Mouse (Mus musculus) forebrain, postnatal 0 days (tissue): Measurements from ENCODE around the gene Pld3. TPM values are rescaled to one million over a fixed set of nuclear protein-coding genes. Genes with fewer than 3 reads are reported as not detected.

Experiments used
- ATAC-seq: fragments of 200-750 bp; cut with Nextera tagmentation; 2 replicates; pipeline ENCODE4 v1.8.0; 2017; ENCODE audit warnings: mild to moderate bottlenecking, moderate library complexity
- DNase-seq: peaks from one replicate; pipeline ENCODE4 v3.0.0-alpha.2; 2015
- H3K27ac ChIP-seq: fragments of 300-500 bp; sonication (generic); 2 replicates; pipeline ENCODE4 v1.5.1; 2014; ENCODE audit warnings: low read depth, mild to moderate bottlenecking, antibody characterized with exemption, low read length, moderate library complexity, mixed read lengths
- H3K27me3 ChIP-seq: fragments of 300-500 bp; sonication (generic); 2 replicates; pipeline ENCODE4 v1.6.1; 2014; ENCODE audit warnings: mild to moderate bottlenecking, low read length, mixed read lengths; ENCODE audit not compliant: insufficient read depth
- H3K36me3 ChIP-seq: fragments of 300-500 bp; sonication (generic); 2 replicates; pipeline ENCODE4 v1.6.1; 2014; ENCODE audit warnings: mild to moderate bottlenecking, moderate library complexity; ENCODE audit not compliant: insufficient read depth
- H3K4me1 ChIP-seq: fragments of 300-500 bp; sonication (generic); 2 replicates; pipeline ENCODE4 v1.6.1; 2014; ENCODE audit warnings: antibody characterized with exemption; ENCODE audit not compliant: insufficient read depth
- H3K4me2 ChIP-seq: fragments of 300-500 bp; sonication (generic); 2 replicates; pipeline ENCODE4 v1.6.1; 2014; ENCODE audit warnings: low read depth, mild to moderate bottlenecking, moderate library complexity
- H3K4me3 ChIP-seq: fragments of 300-500 bp; sonication (generic); 2 replicates; pipeline ENCODE4 v1.5.1; 2014; ENCODE audit warnings: low read depth, low read length, mixed read lengths
- H3K9ac ChIP-seq: fragments of 300-500 bp; sonication (generic); 2 replicates; pipeline ENCODE4 v1.6.1; 2014; ENCODE audit warnings: mild to moderate bottlenecking
- H3K9me3 ChIP-seq: fragments of 300-500 bp; sonication (generic); 2 replicates; pipeline ENCODE4 v1.6.1; 2016; ENCODE audit warnings: low read length
- CTCF ChIP-seq: sonication (generic); IDR thresholded peaks from 2 replicates; pipeline ENCODE4 v1.5.1; 2016; ENCODE audit warnings: antibody characterized with exemption, control low read depth, low read depth
- WGBS: fragments of 180-500 bp; shearing (Covaris S2); extraction: QIAGEN DNeasy Blood & Tissue Kit; methylation state at CpG from one replicate; pipeline ENCODE4 v1.1.7; 2014; 5-methylcytosine and 5-hydroxymethylcytosine counted together
- polyA plus RNA-seq: library from polyadenylated mRNA; unstranded; fragments of >200 nt; fragmentation: Nextera tagmentation; extraction: Ambion mirVana; gene quantifications from 2 replicates; pipeline ENCODE4 v1.2.1, GENCODE M21; 2015
- total RNA-seq: library from RNA; depleted of rRNA; stranded (reverse); fragments of >200 nt; gene quantifications from 2 replicates; pipeline ENCODE4 v1.2.3, GENCODE M21; 2014

Gene Pld3
- total and polyA plus RNA-seq, 2 experiments from 2014 or later = 219 to 246 TPM

GRCm38 (mm10) chr7:27523805-27524204 lies 29.2 kb downstream of the Pld3 start:
- Histone ChIP-seq H3K4me2 (no peak overlapping the region), H3K4me3 (no peak overlapping the region), H3K4me1 (no peaks in the 10 kb centered on the region), H3K27ac (no peak overlapping the region), H3K27me3 (no peaks in the 10 kb centered on the region), H3K9me3 (no peaks in the 10 kb centered on the region), H3K9ac (no peak overlapping the region), H3K36me3 (0 out of 2 replicates have a peak, but pooled peaks cover 1% of the 10 kb centered on the region)
- WGBS = 96% methylated on average over 13 of the region's 13 CpGs
- ATAC-seq = no peak
- DNase-seq = no peak
- TF ChIP-seq CTCF = no peak

GRCm38 (mm10) chr7:27522967-27523366 lies 30.1 kb downstream of the Pld3 start, which contains the start of gene Hipk4:
TSS of gene Hipk4 (plus strand) at chr7:27523267.
- Histone ChIP-seq H3K4me2 (no peak within 1 kb of the TSS), H3K9ac (no peak within 1 kb of the TSS), H3K9me3 (no peaks in the 10 kb centered on the region), H3K4me3 (no peak within 1 kb of the TSS), H3K36me3 (no peaks in the 10 kb centered on the region), H3K4me1 (no peaks in the 10 kb centered on the region), H3K27ac (no peak within 1 kb of the TSS), H3K27me3 (no peaks in the 10 kb centered on the region)
- DNase-seq = no peak
- 55% methylated on average over 5 of the region's 5 CpGs for WGBS
- no peak for ATAC-seq
- no peak for TF ChIP-seq CTCF

- no peaks in the 10 kb centered on the region for H3K9me3 ChIP-seq
- H3K9ac ChIP-seq = no peak overlapping the region
- no peaks in the 10 kb centered on the region for H3K36me3 ChIP-seq
- 84% methylated on average over 1 of the region's 1 CpGs for WGBS
- no peak overlapping the region for H3K4me3 ChIP-seq
- no peak for ATAC-seq
- H3K4me2 ChIP-seq = no peak overlapping the region
- no peaks in the 10 kb centered on the region for H3K4me1 ChIP-seq
- DNase-seq = no peak
- no peak for TF ChIP-seq CTCF
- no peaks in the 10 kb centered on the region for H3K27me3 ChIP-seq
- H3K27ac ChIP-seq = no peak overlapping the region
Observed at GRCm38 (mm10) chr7:27520599-27520998, 32.4 kb downstream of the Pld3 start.

DNA sequence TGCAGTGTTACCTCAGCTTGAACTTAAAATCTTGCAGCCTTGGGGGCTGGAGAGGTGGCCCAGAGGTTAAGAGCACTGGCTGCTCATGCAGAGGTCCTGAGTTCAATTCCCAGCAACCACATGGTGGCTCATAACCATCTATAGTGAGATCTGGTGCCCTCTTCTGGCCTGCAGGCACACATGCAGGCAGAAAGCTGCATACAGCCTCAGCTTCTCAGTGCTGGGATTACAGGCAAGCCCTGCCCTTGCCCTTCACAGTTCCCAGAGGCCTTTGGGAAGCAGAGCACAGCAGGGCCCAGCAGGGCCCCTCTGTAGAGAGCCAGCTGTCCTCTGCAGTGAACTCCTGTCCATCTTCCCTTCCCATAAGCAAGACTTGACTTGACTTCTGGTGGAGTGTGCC lies 32.9 kb downstream of the Pld3 start:
- no peak overlapping the region for H3K27ac ChIP-seq
- TF ChIP-seq CTCF = peak; percentile 32

DNA sequence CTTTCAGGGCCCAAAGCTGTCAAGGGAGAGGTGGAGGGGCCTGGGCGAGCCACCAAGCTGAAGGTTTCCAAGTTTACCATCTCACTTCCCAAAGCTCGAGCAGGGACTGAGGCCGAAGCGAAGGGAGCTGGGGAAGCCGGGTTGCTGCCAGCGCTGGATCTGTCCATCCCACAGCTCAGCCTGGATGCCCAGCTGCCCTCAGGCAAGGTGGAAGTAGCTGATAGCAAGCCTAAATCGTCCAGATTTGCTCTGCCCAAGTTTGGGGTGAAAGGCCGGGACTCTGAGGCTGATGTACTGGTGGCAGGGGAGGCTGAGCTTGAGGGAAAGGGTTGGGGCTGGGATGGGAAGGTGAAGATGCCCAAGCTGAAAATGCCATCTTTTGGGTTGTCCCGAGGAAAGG lies 34.7 kb downstream of the Pld3 start:
- 90% methylated on average over 9 of the region's 9 CpGs for WGBS
- no peak overlapping the region for H3K27ac ChIP-seq
- no peaks in the 10 kb centered on the region for H3K9me3 ChIP-seq
- H3K4me3 ChIP-seq = no peak overlapping the region
- H3K27me3 ChIP-seq = no peaks in the 10 kb centered on the region
- no peak overlapping the region for H3K9ac ChIP-seq
- TF ChIP-seq CTCF = no peak
- no peak for ATAC-seq
- H3K36me3 ChIP-seq = no peaks in the 10 kb centered on the region
- H3K4me2 ChIP-seq = no peak overlapping the region
- no peaks in the 10 kb centered on the region for H3K4me1 ChIP-seq
- no peak for DNase-seq

More for the DNA sequence above, 32.9 kb downstream of the Pld3 start:
- no peak overlapping the region for H3K4me2 ChIP-seq
- no peak overlapping the region for H3K9ac ChIP-seq
- H3K9me3 ChIP-seq = no peaks in the 10 kb centered on the region
- no peaks in the 10 kb centered on the region for H3K27me3 ChIP-seq
- no peak overlapping the region for H3K4me3 ChIP-seq
- DNase-seq = no peak
- no peaks in the 10 kb centered on the region for H3K4me1 ChIP-seq
- no peak for ATAC-seq
- H3K36me3 ChIP-seq = no peaks in the 10 kb centered on the region

GRCm38 (mm10) chr7:27514961-27515360 lies 38.1 kb downstream of the Pld3 start:
- no peaks in the 10 kb centered on the region for H3K27me3 ChIP-seq
- no peak overlapping the region for H3K9ac ChIP-seq
- DNase-seq (no peak), ATAC-seq (no peak)
- H3K27ac ChIP-seq = no peak overlapping the region
- H3K9me3 ChIP-seq = no peaks in the 10 kb centered on the region
- H3K4me1 ChIP-seq = no peaks in the 10 kb centered on the region
- WGBS = 80% methylated on average over 9 of the region's 9 CpGs
- no peak for TF ChIP-seq CTCF
- no peaks in the 10 kb centered on the region for H3K36me3 ChIP-seq
- no peak overlapping the region for H3K4me2 ChIP-seq
- no peak overlapping the region for H3K4me3 ChIP-seq

DNA sequence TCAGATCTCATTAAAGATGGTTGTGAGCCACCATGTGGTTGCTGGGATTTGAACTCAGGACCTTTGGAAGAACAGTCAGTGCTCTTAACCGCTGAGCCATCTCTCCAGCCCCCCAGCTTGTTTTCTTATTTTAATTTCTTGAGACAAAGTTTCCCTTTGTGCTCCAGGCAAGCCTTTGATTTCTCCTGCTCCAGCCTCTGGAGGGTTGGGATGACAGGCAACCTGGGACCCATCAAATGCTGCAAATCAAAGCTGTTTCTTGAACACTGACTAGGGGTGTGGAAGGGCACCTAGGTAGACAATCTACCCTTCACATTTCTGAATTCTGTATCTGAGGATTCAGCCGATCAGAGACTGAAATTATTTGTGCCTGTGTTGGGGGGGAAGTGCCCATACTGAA lies 42.2 kb downstream of the Pld3 start:
- no peak for TF ChIP-seq CTCF
- 78% methylated on average over 2 of the region's 2 CpGs for WGBS
- DNase-seq (no peak), ATAC-seq (no peak)
- no peak overlapping the region for H3K27ac ChIP-seq
- H3K9me3 ChIP-seq = no peaks in the 10 kb centered on the region
- H3K27me3 ChIP-seq = no peaks in the 10 kb centered on the region
- no peaks in the 10 kb centered on the region for H3K4me1 ChIP-seq
- no peak overlapping the region for H3K4me2 ChIP-seq
- no peak overlapping the region for H3K4me3 ChIP-seq
- H3K9ac ChIP-seq = no peak overlapping the region
- no peaks in the 10 kb centered on the region for H3K36me3 ChIP-seq

GRCm38 (mm10) chr7:27508648-27509005 lies 44.4 kb downstream of the Pld3 start:
- 20% methylated on average over 6 of the region's 6 CpGs for WGBS
- no peaks in the 10 kb centered on the region for H3K27me3 ChIP-seq
- DNase-seq (peak; percentile 74), ATAC-seq (peak; percentile 76)
- H3K27ac ChIP-seq = no peak overlapping the region
- H3K36me3 ChIP-seq = no peaks in the 10 kb centered on the region
- H3K4me2 ChIP-seq = peak overlapping the region; percentile 62
- H3K9ac ChIP-seq = no peak overlapping the region
- peak overlapping the region; percentile 60 for H3K4me3 ChIP-seq
- peak; percentile 80 for TF ChIP-seq CTCF
- H3K4me1 ChIP-seq = no peaks in the 10 kb centered on the region
- H3K9me3 ChIP-seq = no peaks in the 10 kb centered on the region
